Mouse (Mus musculus): Measurements from ENCODE around the gene Rtp3.

The Rtp3 gene
- long read RNA-seq, experiment 1, partial matches to known transcripts, result 1 of 1 reads
- long read RNA-seq, experiment 1, other reads (novel, unspliced or antisense), result 0 of 1 reads
- long read RNA-seq, experiment 2, result 0 reads

GRCm38 (mm10) chr9:110990204-110990603 lies at the start of gene Rtp3:
Gene Rtp3 (minus strand): TSS chr9:110990583.
- intact Hi-C loops (cut with DNase I), result no loop called here

- intact Hi-C loops (cut with DNase I), result no loop called here
Measured at GRCm38 (mm10) chr9:111039966-111040365, 49.6 kb upstream of the Rtp3 start.

- intact Hi-C loops (cut with DNase I), result no loop called here
Measured at GRCm38 (mm10) chr9:111033717-111034116, 43.3 kb upstream of the Rtp3 start.

GRCm38 (mm10) chr9:111026791-111027190 lies 36.4 kb upstream of the Rtp3 start:
- intact Hi-C loops (cut with DNase I), result no loop called here

GRCm38 (mm10) chr9:111019022-111019421 lies 28.6 kb upstream of the Rtp3 start, which contains the start of gene Ltf:
Gene Ltf (plus strand): TSS chr9:111019271.
- intact Hi-C loops (cut with DNase I), result no loop called here

GRCm38 (mm10) chr9:111015658-111016057 lies 25.3 kb upstream of the Rtp3 start:
- intact Hi-C loops (cut with DNase I), result no loop called here

- intact Hi-C loops (cut with DNase I), result loop anchor here (5.0 kb wide), 1 partner anchor 35 kb away; no protein-coding TSS in a partner anchor
Measured at GRCm38 (mm10) chr9:111012041-111012440, 21.7 kb upstream of the Rtp3 start.

- intact Hi-C loops (cut with DNase I), result loop anchor here (5.0 kb wide), 1 partner anchor 36 kb away; no protein-coding TSS in a partner anchor
Measured at GRCm38 (mm10) chr9:111011550-111011949, 21.2 kb upstream of the Rtp3 start.

GRCm38 (mm10) chr9:111009763-111010162 lies 19.4 kb upstream of the Rtp3 start:
- intact Hi-C loops (cut with DNase I), result loop anchor here (5.0 kb wide), 1 partner anchor 38 kb away; no protein-coding TSS in a partner anchor

GRCm38 (mm10) chr9:111006544-111006943 lies 16.2 kb upstream of the Rtp3 start:
- intact Hi-C loops (cut with DNase I), result no loop called here

GRCm38 (mm10) chr9:111003279-111003678 lies 12.9 kb upstream of the Rtp3 start:
- intact Hi-C loops (cut with DNase I), result no loop called here

GRCm38 (mm10) chr9:111001621-111002020 lies 11.2 kb upstream of the Rtp3 start:
- intact Hi-C loops (cut with DNase I), result no loop called here

GRCm38 (mm10) chr9:110999856-111000255 lies 9.5 kb upstream of the Rtp3 start:
- intact Hi-C loops (cut with DNase I), result no loop called here

- intact Hi-C loops (cut with DNase I), result no loop called here
Measured at GRCm38 (mm10) chr9:110999056-110999455, 8.7 kb upstream of the Rtp3 start.

GRCm38 (mm10) chr9:110997245-110997644 lies 6.9 kb upstream of the Rtp3 start:
- intact Hi-C loops (cut with DNase I), result loop anchor here (2.0 kb wide), 1 partner anchor 76 kb away; no protein-coding TSS in a partner anchor

- intact Hi-C loops (cut with DNase I), result no loop called here
Measured at GRCm38 (mm10) chr9:110994716-110995172, 4.4 kb upstream of the Rtp3 start.

GRCm38 (mm10) chr9:110993281-110993709 lies 2.9 kb upstream of the Rtp3 start:
- intact Hi-C loops (cut with DNase I), result no loop called here

- intact Hi-C loops (cut with DNase I), result no loop called here
Measured at GRCm38 (mm10) chr9:110989543-110989942, 840 bp downstream of the Rtp3 start.

- intact Hi-C loops (cut with DNase I), result no loop called here
Measured at GRCm38 (mm10) chr9:110989141-110989540, 1.2 kb downstream of the Rtp3 start.

GRCm38 (mm10) chr9:110988078-110988477 lies 2.3 kb downstream of the Rtp3 start:
- intact Hi-C loops (cut with DNase I), result no loop called here

GRCm38 (mm10) chr9:110987331-110987730 lies 3.1 kb downstream of the Rtp3 start:
- intact Hi-C loops (cut with DNase I), result no loop called here

- intact Hi-C loops (cut with DNase I), result no loop called here
Measured at GRCm38 (mm10) chr9:110985951-110986350, 4.4 kb downstream of the Rtp3 start.

- intact Hi-C loops (cut with DNase I), result no loop called here
Measured at GRCm38 (mm10) chr9:110985541-110985940, 4.8 kb downstream of the Rtp3 start.
